Mouse (Mus musculus) kidney, adult 2 months (tissue): ENCODE data around the gene Prm2. TPM values are rescaled to one million over a fixed set of nuclear protein-coding genes. Genes with fewer than 3 reads are reported as not detected.

Experiments
- DNase-seq: peaks from one replicate; pipeline ENCODE4 v3.0.0; 2021
- H3K27ac ChIP-seq: fragments of 200-500 bp; 2 replicates; pipeline ENCODE4 v1.5.1; 2012; ENCODE audit warnings: low read depth, low read length, control low read depth, inconsistent platforms; ENCODE audit not compliant: insufficient read depth
- H3K27me3 ChIP-seq: fragments of 200-500 bp; replicated peaks from 2 replicates; pipeline ENCODE4 v1.6.1; 2012; ENCODE audit warnings: mild to moderate bottlenecking, moderate library complexity, low read length, inconsistent platforms; ENCODE audit not compliant: control insufficient read depth, insufficient read depth
- H3K36me3 ChIP-seq: fragments of 200-500 bp; 2 replicates; pipeline ENCODE4 v1.6.1; 2012; ENCODE audit warnings: mild to moderate bottlenecking, moderate library complexity, low read length, inconsistent platforms; ENCODE audit not compliant: control insufficient read depth, insufficient read depth
- H3K4me1 ChIP-seq: fragments of 200-500 bp; 2 replicates; pipeline ENCODE4 v1.6.1; 2011; ENCODE audit warnings: low read length; ENCODE audit not compliant: control insufficient read depth, insufficient read depth
- H3K4me3 ChIP-seq: fragments of 200-500 bp; 2 replicates; pipeline ENCODE4 v1.5.1; 2011; ENCODE audit warnings: mild to moderate bottlenecking, low read depth, low read length, control low read depth; ENCODE audit not compliant: insufficient read depth
- CTCF ChIP-seq: fragments of 200-500 bp; conservative IDR thresholded peaks from 2 replicates; pipeline ENCODE4 v1.5.1; 2011; ENCODE audit warnings: low read depth, mild to moderate bottlenecking, control low read depth, low read length, moderate library complexity, mixed read lengths; ENCODE audit not compliant: insufficient read depth, insufficient read length
- POLR2A ChIP-seq: fragments of 200-500 bp; IDR thresholded peaks from one replicate; pipeline ENCODE4 v1.6.1; 2011; ENCODE audit warnings: low read depth, low read length, control low read depth
- WGBS: fragments of 180-500 bp; shearing (Covaris S2); methylation state at CpG from one replicate; pipeline ENCODE4 v1.1.7; 2018; 5-methylcytosine and 5-hydroxymethylcytosine counted together
- polyA plus RNA-seq: library from polyadenylated mRNA; depleted of rRNA; stranded (reverse); fragments of >200 nt; gene quantifications from 2 replicates; pipeline ENCODE4 v1.2.3, GENCODE M21; 2012

The Prm2 gene
- polyA plus RNA-seq, 1 experiment = 1.8 TPM

- Histone ChIP-seq H3K27me3 (no peaks in the 10 kb centered on the region), H3K27ac (no peak overlapping the region), H3K36me3 (no peaks in the 10 kb centered on the region), H3K4me3 (no peak overlapping the region), H3K4me1 (no peaks in the 10 kb centered on the region)
- DNase-seq = no peak
- TF ChIP-seq POLR2A (no peak), CTCF (no peak)
- WGBS = 71% methylated on average over 4 of the region's 4 CpGs
These were observed 29.9 kb upstream of the Prm2 start for GRCm38 (mm10) chr16:10825840-10826239.

DNA sequence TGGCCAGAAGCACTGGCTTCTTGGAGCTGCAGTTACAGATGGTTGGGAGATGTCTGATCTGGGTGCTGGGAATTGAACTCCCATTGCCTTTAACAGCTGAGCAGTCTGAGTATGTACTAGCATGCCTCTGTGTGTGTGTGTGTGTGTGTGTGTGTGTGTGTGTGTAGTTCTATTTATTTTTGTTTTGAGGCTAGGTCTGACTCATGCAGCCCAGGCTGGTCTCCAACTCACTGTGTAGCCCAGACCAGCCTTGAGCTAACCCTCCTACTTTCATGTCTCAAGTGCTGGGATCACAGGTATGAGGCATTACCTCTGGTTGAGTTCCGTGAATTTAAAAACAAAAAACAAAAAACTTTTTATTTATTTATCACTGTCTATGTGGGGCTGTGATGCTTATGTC lies 28.6 kb upstream of the Prm2 start:
- no peaks in the 10 kb centered on the region for H3K36me3 ChIP-seq
- no peak for TF ChIP-seq CTCF
- TF ChIP-seq POLR2A = no peak
- H3K27me3 ChIP-seq = no peaks in the 10 kb centered on the region
- H3K4me3 ChIP-seq = no peak overlapping the region
- WGBS = 100% methylated on average over 1 of the region's 1 CpGs
- no peaks in the 10 kb centered on the region for H3K4me1 ChIP-seq
- H3K27ac ChIP-seq = no peak overlapping the region
- no peak for DNase-seq

DNA sequence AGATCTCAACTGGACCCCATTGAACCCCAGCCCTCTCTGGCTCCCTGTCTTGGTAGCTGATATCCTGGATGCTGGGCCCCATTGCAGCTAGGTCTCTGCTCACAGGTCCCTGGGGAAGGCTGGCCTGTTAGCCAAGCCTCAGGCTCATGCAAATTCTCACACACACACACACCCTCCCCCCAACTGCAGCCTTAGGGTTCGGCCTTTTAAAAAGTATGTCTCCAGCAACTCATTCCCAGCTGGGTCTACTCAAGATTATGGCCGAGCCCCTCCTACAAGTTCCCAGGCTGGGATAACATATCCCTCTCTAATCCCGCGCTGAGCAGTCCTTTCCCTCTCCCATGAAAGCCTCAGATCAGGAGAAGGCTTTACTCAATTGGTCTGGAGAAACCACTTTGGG lies 25.5 kb upstream of the Prm2 start:
- Histone ChIP-seq H3K36me3 (no peaks in the 10 kb centered on the region), H3K27me3 (no peaks in the 10 kb centered on the region), H3K4me1 (no peaks in the 10 kb centered on the region), H3K4me3 (no peak overlapping the region), H3K27ac (no peak overlapping the region)
- WGBS = 72% methylated on average over 4 of the region's 4 CpGs
- no peak for DNase-seq
- TF ChIP-seq POLR2A = no peak
- no peak for TF ChIP-seq CTCF

DNA sequence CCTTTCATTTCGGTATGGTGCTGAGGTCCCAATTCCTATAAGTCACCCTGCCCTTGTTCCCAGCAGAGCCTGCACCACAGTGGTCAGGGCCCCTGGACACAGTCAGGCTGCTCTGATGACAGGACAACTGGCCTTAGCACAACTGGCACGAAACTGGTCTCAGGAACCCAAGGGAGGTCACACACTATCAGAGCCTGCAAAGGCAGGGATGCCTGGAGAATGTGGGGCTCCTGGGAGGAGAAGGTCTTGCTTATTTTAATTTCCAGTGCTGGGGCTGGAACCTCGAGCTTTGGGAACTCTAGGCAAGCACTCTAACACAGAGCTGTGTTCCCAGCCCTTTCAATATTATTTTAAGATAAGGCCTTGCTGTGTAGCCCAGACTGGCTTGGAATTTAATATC lies 24.0 kb upstream of the Prm2 start:
- Histone ChIP-seq H3K27me3 (no peaks in the 10 kb centered on the region), H3K4me1 (no peaks in the 10 kb centered on the region), H3K27ac (no peak overlapping the region), H3K36me3 (no peaks in the 10 kb centered on the region), H3K4me3 (no peak overlapping the region)
- 89% methylated on average over 3 of the region's 3 CpGs for WGBS
- DNase-seq = no peak
- no peak for TF ChIP-seq CTCF
- no peak for TF ChIP-seq POLR2A

DNA sequence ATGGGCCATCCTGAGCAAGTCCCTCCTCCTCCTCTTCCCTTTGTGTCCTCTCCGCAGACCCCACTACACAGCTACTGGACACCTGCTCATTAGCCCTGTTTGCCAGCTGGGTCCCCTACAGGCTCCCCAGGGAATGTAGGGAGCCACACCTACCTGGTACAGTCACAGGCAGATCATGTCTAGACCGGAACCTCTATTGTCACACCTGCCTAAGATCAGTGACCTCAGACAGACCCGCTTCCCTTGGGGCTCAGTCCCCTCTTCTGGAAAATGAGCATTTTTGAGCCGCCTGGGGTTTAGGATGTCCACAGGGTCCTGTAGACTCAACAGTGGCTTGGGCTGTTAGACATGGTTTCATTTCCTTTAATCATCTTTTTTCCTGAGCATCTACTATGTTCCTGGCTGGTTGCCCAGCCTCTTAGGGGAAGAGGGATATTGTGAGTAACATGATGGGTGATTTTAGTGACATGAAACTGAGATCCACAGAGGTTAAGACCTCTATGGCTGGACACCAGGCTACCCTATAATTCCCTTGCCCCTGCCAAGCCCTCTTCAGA lies 22.7 kb upstream of the Prm2 start:
- Histone ChIP-seq H3K27me3 (no peaks in the 10 kb centered on the region), H3K4me1 (no peaks in the 10 kb centered on the region), H3K27ac (no peak overlapping the region), H3K4me3 (no peak overlapping the region), H3K36me3 (no peaks in the 10 kb centered on the region)
- DNase-seq = no peak
- WGBS = 86% methylated on average over 4 of the region's 4 CpGs
- TF ChIP-seq CTCF (no peak), POLR2A (no peak)

DNA sequence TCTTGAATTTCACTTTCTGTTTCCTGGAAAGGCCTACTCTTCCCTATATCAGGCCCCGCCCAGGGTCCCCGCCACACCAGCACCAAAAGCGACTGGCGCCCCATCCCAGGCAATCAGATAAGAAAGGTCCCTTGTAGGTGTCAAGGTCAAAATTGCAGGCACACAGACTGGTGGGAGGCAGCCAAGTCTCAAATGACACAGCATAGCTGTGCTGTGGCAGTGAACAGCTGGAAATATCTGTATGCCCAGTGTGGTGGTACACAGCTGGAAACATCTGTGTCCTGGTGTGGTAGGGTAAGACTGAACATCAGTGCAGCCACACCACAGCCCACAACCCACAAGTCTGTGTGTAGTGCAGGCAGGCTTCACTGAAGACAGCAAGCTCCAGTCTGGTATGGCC lies 18.9 kb upstream of the Prm2 start:
- H3K27ac ChIP-seq = no peak overlapping the region
- no peaks in the 10 kb centered on the region for H3K36me3 ChIP-seq
- H3K4me1 ChIP-seq = no peaks in the 10 kb centered on the region
- H3K4me3 ChIP-seq = no peak overlapping the region
- 74% methylated on average over 4 of the region's 4 CpGs for WGBS
- no peak for DNase-seq
- no peaks in the 10 kb centered on the region for H3K27me3 ChIP-seq
- TF ChIP-seq CTCF (no peak), POLR2A (no peak)

GRCm38 (mm10) chr16:10813726-10814125 lies 17.8 kb upstream of the Prm2 start:
- Histone ChIP-seq H3K36me3 (no peaks in the 10 kb centered on the region), H3K27ac (no peak overlapping the region), H3K27me3 (no peaks in the 10 kb centered on the region), H3K4me3 (no peak overlapping the region), H3K4me1 (no peaks in the 10 kb centered on the region)
- no peak for DNase-seq
- WGBS = 90% methylated on average over 4 of the region's 4 CpGs
- TF ChIP-seq CTCF (no peak), POLR2A (no peak)

DNA sequence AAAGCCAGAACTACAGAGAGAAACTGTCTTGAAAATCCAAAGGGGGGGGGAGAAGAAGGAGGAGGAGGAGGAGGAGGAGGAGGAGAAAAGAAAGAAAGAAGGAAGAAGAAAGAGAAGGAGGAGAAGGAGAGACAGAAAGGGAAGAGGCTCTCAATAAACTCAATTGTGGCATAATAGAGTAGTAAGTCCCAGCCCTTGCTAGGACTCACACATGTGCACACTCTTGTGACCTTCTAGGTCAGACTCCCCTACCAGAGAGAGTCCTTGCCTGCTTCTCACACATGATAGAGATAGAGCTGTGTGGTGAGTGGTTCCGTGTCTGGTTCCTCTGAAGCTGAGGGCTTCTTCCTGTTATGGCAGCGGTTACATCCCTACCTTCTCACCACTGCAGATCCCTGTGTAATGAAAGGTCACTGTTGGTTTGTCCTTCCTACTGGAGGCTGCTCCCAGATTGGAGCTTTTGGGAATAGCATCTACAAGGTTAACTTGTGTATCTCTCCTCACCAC lies 17.0 kb upstream of the Prm2 start, which contains the start of gene Gm11172:
Gene Gm11172, plus strand, starts transcription at position 51 of the 507 bp plus-strand sequence.
- H3K36me3 ChIP-seq = no peaks in the 10 kb centered on the region
- TF ChIP-seq POLR2A (no peak), CTCF (no peak)
- no peaks in the 10 kb centered on the region for H3K4me1 ChIP-seq
- no peak within 1 kb of the TSS for H3K27ac ChIP-seq
- WGBS = 86% methylated on average over 2 of the region's 2 CpGs
- no peaks in the 10 kb centered on the region for H3K27me3 ChIP-seq
- DNase-seq = no peak
- H3K4me3 ChIP-seq = no peak within 1 kb of the TSS
